Mouse (Mus musculus) urinary bladder, postnatal 4 days (tissue): ENCODE data around the gene Cables2.

Source experiments
- DNase-seq, 2 experiments: peaks; one replicate each; pipeline ENCODE4 v3.0.0; 2021 to 2022; ENCODE audit warnings: low spot score in 2 of 2

The Cables2 gene

DNA sequence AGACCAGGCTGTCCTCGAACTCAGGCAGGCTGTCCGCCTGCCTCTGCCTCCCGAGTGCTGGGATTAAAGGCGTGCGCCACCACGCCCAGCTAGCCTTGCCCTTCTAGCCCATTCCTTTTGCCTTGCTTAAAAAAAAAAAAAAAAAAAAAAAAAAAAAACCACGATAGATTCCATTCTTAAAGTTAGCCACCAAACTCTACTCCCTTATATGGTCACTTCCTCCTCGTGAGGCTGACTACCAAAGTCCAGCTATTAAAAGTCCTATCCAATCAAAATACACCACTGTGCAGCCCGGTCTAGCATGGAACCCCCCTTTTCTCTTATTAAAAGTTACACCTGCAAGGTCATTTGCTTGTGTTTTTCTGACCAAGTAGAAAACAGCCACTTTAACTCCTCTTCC is 17.6 kb downstream of the Cables2 start:
- no peak for DNase-seq

DNA sequence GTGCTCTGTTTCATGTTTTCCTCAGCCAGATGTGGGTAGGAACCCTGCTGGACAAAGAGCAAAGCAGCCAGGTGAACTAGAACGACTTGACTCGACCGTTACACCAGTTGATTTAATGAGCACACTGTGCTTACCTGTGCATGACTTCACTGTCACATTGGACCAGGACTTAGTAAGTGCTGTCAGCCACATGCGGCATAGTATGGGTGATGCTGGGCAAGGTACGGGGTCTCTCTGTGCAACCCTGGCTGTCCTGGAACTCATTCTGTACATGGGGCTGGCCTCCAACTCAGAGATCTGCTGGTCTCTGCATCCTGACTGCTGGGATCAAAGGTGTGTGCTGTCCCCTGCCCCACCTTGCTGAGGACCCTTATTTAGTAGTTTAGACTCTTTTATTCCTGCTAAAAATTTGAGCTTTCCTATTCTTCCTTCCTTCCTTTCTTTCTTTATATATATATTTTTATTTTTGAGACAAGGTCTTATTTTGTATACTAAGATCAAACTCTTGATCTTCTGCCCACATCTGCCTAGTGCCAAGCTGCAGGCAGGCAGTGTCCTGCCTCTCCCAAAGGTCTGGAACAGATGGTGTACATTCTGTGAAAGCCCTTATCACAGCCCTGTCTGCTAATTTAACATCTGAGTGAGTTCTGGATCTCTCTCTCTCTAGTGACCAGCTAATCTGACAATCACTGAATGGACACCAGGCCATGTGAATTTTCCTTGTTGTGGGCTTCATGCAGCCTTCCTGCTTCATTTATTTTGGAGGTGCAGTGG is 18.7 kb downstream of the Cables2 start:
- no peak for DNase-seq

DNA sequence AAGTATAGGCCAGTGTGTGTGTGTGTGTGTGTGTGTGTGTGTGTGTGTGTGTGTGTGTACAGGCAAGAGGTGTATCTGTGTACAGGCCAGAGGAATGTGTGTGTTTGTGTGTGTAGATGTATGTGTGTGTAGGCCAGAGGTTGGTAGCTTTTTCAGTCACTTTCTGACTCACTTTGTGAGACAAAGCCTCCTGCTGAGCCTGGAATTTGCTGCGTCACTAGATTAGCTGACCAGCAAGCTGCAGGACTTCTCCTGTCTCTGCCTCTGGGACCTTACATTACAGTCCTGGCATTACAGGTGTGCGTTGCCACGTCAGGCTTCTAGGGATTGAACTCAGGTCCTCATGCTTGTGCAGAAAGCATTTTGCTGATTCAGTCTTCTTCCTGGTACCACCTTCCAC is 21.5 kb downstream of the Cables2 start:
- no peak for DNase-seq

DNA sequence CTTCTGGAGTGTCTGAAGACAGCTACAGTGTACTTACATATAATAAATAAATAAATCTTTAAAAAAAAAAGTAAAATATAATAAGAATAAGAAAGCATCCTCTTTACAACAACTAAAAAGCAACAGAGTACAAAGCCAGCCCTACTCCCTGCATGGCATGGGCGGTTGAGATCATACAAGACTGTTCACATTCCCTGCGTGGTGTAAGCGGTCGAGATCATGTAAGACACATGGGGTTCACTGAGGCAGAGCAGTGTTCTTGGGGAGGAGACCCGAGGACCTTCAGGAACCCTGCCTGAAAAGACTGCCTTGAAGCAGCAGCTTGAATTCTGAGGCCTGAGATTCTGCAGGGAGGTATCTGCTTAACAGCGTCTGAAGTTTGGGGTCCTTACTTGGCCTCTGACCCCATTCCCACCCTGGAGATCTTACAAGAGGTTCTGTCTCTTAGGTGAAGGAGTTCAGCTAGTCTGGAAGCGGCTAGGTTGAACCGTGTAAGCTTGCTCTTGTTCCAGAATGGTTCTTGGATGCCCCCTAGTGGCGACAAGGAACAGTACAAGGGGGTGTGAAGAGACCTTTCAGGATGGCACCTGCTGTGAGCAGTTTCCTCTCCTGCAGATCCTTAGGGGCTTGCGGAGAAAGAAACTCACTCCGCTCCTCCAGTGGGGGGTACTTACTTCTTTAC is 22.2 kb downstream of the Cables2 start:
- peak; percentile 64 to 80 for DNase-seq

DNA sequence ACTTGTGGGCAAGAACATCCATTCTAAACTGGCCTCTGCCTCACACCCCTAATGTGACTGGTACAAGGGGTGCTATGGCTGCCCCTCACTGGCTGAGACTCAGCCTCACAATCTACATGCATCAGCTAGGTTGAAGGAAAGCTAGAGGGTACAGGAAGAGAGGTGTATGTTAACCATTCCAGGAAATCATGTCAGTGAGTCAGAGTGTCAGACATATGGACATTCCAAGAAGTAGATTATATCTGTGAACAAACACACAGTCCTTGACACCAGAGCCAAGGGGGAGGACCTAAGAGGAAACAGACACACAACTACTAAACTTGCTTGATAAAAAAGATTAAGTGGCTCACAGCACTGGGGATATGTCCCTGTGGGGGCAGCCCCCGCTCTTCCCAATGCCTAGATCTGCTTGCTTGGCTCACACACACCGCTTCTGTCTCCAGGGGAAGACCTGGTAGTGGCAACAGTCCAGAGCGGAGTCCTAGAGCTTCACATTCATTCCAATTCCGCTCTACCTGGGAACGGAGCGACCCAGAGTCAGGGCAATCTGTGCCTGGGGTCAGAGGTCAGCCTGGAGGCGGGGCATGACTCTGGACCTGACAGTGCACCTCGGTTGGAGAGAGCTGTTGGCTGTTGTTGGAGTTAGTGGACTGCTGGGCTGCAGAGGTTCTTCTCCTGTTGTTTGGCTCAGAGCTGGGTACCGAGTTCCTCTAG is 24.2 kb downstream of the Cables2 start:
- DNase-seq = no peak

DNA sequence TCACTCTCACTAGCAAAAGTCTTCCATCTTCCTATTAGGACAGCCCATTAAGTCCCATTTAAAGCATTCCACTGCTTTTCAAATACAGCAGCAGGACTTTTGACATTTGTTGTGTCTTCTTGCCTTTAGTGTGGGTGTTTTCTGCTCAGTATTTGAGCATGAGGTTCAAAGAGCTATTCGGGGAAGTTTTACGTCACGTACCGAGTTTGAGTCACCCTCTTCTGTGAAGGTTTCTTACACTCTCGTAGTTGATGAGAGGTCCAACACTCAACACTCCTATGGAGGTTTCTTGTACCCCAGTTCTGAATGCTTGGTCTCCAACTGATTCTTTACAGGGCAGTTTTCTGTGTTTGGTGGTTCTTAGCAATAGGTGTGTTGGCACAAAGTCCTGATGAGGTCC is 25.4 kb downstream of the Cables2 start:
- no peak for DNase-seq

DNA sequence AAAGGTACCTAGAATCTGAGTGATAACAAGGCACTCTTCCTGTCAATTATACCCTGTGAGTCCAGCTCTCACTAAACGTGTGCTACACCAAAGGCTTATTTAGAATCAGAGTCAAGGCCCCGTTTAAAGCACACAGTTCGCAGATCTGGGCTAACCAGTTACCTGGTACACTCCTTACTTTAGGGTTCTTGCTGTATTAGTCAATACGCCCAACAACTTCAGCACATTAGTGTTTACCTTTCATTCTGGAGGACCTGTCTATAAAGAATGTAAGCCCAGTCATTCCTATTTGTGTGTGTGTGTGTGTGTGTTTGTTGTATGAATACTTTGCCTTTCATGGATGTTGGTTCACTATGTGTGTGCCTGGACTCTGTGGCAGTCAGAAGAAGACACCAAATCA is 30.2 kb downstream of the Cables2 start:
- DNase-seq = no peak

DNA sequence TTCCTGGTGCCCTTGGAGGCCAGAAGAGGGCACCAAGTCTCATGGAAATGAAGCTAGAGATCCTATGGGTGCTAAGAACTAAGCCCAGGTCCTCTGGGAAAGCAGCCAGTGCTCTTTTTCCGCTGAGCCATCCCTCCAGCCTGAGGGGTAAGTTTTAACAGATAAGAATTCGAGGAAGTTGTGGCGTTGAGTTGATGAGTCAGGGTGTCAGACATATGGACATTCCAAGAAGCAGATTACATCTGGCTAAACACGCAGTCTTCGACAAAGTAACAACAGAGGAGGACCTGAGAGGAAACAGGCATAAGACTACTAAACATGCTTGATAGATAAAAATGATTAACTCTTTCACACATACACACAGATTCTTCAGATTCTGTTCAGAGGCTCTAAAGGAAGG is 34.7 kb downstream of the Cables2 start:
- no peak for DNase-seq

DNA sequence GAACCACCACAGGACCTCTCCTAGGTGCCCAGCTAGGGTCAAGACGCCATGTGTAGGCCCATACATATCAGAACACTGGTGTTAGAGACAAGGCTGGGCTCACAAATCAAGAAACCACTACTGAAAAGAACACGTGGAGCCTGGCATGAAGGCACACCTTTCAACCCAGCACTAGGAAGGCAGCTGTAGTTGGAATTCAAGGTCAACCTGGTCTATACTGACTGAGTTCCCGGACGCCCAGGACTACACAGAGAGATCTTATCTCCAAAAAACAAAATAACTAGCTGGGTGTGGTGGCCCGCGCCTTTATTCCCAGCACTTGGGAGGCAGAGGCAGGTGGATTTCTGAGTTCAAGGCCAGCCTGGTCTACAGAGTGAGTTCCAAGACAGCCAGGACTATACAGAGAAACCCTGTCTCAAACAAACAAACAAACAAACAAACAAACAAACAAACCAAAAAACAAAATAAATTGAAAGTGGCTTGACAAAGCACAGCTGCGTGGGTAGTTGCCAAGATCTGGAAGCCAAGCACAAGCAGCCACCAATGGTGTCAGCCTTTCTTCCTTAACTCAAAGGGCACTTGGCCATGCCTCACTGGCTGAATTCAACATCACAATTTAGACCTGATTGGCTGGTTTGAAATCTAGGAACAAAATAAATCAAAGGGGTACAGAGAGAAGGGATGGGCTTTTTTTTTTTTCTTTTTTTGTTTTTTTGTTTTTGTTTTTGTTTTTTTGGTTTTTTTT is 35.5 kb downstream of the Cables2 start:
- no peak for DNase-seq

DNA sequence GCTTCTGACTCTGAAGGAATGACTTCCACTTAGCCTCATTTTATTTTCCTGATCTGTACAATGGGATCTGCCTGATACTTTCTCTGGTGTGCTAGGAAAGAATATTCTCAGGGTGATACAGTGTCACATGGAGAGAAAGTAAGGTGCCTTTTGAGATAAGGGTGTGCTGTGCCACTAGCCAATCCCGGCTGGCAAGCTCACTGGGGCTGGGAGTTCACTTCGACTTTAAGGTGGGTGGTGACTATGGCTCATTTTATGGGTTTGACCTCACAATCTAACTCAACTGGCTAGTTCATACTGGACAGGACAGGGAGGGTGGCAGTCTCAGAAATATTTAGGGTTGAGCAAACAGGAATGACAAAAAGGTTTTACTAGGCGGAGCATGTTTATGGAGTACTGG is 36.4 kb downstream of the Cables2 start:
- no peak for DNase-seq

DNA sequence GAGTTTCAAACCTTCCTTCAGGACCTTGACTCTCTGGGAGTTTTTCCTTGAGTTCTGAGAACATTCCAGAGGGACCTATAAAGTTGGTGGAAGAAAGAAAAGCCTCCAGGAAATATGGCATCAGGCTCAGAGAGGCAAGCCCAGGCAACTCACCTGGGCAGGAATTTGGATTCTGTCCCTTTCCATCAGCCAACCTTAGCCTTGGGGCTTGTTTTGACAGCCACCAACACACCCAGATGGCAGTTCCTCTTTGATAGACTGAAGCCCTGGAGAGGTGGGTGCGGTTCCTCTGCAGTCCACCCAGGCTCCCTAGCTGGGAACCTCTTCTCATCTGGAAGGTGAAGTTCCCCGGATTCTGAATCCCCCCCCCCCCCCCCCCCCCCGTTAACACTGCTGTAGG is 36.8 kb downstream of the Cables2 start:
- no peak for DNase-seq

DNA sequence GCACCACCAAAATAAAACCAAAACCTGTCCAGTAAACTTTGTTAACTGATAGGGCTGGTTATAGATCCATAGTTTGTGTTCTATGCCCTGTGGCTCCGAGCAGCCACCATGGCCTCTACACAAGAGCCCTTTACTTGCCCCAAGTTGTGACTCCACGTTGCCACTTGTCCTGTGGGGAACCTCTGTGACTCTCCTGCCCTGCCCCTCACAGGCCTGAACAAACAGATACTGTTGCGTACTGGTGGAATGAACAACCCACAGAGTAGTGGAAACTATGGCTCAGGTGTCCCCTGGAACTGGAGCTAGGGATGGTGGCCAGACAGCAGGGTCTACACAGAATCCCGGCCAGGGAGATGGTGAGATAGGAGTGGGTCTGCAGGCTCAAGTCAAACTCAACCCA is 37.5 kb downstream of the Cables2 start:
- no peak for DNase-seq

DNA sequence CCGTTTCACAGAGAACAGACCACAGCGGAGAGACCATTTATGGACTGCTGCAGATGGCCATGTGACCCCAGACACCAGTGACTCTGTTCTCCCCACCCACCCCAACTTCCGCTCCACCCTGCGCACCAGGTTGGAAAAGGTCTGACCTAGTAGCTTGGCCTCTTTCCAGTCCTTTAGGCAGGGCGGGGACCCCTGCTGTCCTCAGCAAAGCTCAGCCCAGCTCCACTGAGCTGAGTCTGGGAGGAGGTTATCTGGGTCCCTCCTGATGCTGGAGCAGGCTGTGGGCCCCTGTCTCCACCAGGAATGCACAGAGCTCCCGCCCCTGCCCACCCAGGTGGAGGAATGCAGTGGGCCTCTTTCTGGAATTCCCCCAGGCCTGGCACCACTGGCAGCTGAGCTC is 38.3 kb downstream of the Cables2 start:
- DNase-seq = no peak

DNA sequence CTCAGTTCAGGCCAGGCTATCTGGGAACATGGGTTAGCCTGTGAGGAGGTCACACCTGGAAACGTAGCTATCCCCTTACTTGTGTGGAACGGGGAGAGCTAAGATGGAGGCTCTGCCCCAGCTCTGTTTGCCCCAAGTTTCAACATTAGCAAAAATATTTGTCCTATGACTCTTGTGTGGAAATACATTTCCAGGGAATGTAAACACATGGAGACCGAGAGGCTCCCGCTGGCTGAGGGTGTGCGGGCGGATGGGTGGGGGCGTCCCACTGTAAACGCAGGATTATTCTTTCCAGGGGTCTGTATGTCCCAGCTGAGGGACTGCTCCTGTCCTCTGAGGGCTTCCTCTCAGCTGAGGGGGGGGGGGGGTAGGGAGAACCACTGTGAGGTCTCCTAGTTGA is 38.9 kb downstream of the Cables2 start:
- no peak for DNase-seq

DNA sequence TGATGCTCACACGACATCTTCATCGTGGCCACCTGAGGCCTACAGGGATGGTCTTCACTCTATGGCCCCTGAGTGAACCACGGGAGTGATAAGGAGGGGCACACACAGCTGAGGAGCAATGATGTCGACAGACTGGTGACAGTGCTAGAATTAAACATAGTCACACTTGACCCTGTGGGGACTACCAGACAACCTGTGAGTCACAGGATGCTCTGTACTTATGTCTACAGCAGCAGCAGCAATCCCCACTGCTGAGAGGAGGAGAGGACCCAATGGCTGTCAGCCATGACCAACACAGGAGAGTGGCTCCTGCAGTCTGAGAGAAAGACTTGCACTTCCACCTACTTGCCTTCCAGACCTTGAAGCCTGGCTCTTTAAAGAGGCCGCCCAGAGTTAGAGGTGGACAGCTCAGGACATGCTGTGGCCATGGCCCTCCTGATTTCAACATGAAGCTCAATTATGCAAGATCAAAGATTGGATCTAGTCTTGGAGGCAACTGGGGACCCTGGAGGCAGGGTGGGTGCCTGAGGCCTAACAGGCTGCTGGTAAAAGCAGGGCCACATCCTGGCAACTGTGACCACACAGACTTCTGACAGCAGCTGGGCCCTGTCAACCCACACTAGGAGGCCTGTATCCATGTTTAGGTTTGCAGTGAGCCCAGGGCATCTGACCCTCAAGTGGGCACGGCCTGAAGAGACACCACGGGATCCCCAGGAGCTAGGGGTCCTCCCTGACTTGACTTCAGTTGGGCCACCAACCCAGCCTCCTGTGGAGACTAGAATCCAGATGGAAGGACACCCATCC is 40.0 kb downstream of the Cables2 start:
- DNase-seq = no peak

DNA sequence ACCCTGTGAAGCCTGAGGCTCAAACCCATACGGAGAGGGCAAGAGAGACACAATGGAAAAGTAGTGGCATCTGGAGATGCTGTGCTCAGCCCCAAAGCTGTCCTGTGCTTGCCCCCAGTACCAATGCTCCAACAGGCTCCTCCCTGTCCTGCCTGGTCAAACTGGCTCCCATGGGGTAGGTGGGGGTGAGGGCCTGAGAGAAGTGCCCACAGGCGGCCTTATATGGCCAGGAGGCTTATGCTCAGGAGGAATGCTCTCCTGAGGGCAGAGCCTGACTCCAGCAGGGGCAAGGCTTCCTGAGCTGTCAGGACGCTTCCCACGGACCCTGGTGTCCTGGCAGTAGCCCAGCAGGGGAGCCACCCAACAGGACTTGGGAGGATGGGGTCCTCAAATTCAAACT is 42.8 kb downstream of the Cables2 start:
- no peak for DNase-seq

DNA sequence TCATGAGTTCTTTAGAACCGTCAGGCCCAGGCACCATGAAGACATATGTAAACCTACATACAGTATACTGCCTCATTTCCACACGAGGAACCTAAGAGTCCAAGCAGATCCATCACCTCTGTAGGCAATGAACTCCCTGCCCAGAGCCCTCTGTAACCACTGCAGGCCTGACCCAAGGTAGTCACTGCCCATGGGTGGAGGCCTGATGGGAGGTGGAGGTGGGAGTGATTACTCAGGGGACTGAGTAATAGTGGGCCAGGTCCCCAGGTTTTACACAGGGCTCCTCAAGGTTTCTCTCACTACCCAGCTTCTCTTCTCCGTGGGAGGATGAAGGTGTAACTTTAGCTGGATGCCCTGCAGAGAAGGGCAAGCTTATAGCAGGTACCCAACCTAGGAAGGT is 44.2 kb downstream of the Cables2 start:
- peak in 1 of 2 experiments; percentile 56 for DNase-seq

DNA sequence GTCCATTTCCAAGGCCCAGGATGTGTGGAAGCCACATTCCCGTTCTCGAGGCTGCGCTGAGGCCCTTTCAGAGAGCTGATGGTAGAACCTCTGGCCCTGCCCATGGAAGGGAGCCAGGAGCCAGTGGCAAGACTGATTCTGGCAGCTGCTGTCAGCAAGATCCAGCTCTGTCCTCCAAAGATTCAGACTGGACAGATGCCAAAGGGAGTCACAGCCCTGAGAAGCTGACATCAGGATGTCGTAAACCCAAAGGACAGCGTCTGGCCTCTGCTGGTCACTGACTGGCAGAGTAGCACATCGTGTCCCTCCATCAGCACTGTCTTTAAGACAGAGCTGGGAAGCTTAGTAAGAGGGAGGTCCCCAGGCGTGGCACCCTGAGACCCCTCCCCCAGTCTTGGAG is 44.7 kb downstream of the Cables2 start:
- DNase-seq = no peak

DNA sequence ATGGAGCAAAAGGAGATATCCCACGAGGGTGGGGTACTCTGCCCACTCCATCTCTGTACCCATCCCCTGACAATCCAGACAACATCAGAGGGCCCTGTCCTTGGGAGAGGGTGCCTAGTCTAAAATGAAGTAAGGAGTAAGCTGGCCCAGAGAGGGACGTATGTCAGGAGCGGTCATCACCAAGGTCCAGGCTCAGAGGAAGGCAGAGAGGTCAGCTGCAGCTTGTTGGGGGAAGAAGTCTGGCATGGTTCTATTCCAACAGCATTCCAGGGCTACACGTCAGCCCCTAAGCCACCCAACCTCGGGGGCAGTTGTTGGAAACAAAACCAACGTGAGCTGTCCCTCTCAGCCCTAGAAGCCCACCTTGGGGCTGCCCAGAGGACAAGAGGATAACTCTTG is 45.2 kb downstream of the Cables2 start:
- no peak for DNase-seq

DNA sequence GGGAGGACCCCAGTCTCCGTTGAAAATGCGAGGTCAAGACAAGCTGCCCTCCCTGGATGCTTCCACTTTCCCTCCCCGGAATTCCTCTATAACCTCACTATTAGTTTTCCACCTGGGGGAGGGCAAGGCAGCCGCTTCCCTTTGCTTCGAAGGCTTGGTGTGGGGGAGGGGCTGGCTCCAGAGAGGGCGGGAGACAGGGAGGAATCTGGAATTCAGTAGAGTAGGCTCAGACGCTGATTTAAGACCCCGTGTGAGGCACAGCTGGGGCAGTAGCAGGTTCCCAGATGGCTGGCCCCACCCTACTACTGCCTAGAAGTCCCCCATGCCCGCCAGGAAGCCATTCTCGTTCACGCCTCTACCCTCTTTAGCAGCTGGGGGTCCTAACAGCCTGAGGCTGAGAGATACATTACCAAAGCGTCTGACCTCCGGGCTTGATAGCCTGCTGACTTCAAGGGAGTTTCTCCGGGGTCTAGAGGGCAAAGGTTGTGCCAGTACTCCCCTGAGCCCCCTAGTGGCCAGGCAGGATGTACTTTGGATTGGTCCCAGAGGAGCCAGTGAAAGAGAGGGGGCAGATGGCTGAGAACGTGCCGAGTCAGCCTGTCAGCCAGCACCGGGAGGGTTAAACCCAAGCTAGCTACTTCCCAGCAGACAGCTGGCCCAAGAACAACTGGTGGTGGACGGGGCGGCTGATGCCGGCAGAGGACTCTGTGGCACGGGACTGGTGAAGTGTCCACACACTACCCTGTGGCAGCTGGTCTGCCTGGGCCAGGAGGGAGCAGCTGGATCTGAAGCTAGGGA is 45.8 kb downstream of the Cables2 start:
- no peak for DNase-seq
